ENCODE assay signal across 11 mouse cellular contexts in genomic region chr5:139543214-139543613, GRCm38 (mm10). TPM values are rescaled to one million over a fixed set of nuclear protein-coding genes. Genes with fewer than 3 reads are reported as not detected.
DNase-seq lines count a peak whose midpoint lies in the region; ATAC-seq lines count a peak whose summit lies in the region.
"Had no signal": no experiment of that assay in that cellular context is flagged by ENCODE, and none has a peak within 500 bp of the region (broad histone marks: within the 10 kb centered on the region; RNA-seq: fewer than 3 reads in every experiment).

Gene Uncx (plus strand): TSS chr5:139543494.

- under 1% methylated on average over 15 of the region's 15 CpGs for WGBS in liver, embryonic 11.5 days
- WGBS in embryonic facial prominence, embryonic 15.5 days = 1% methylated on average over 15 of the region's 15 CpGs
- WGBS in limb, embryonic 12.5 days = under 1% methylated on average over 15 of the region's 15 CpGs
- WGBS in stomach, embryonic 15.5 days = under 1% methylated on average over 15 of the region's 15 CpGs

- no peaks in the 10 kb centered on the region for H3K9me3 ChIP-seq in liver, embryonic 11.5 days (ENCODE audit: control insufficient read depth, low read length)
- no peaks in the 10 kb centered on the region for H3K9me3 ChIP-seq in embryonic facial prominence, embryonic 15.5 days (replicated peaks)
- no peaks in the 10 kb centered on the region for H3K9me3 ChIP-seq in limb, embryonic 12.5 days
- H3K9me3 ChIP-seq in stomach, embryonic 15.5 days = no peaks in the 10 kb centered on the region

- no peak within 1 kb of the TSS for H3K27ac ChIP-seq in liver, embryonic 11.5 days (ENCODE audit: low read depth, low read length)
- H3K27ac ChIP-seq in embryonic facial prominence, embryonic 15.5 days (replicated peaks) = no peak within 1 kb of the TSS
- H3K27ac ChIP-seq in limb, embryonic 12.5 days = no peak within 1 kb of the TSS
- H3K27ac ChIP-seq in stomach, embryonic 15.5 days = no peak within 1 kb of the TSS
- H3K27ac ChIP-seq: liver, embryonic 14.5 days had no signal

- H3K27me3 ChIP-seq in liver, embryonic 11.5 days (replicated peaks; ENCODE audit: control insufficient read depth, insufficient read depth, low read length) = peaks cover 100% of the 10 kb centered on the region
- H3K27me3 ChIP-seq in embryonic facial prominence, embryonic 15.5 days = peaks cover 96% of the 10 kb centered on the region
- peaks cover 98% of the 10 kb centered on the region for H3K27me3 ChIP-seq in limb, embryonic 12.5 days
- peaks cover 89% of the 10 kb centered on the region for H3K27me3 ChIP-seq in stomach, embryonic 15.5 days (replicated peaks)

- H3K4me1 ChIP-seq in liver, embryonic 11.5 days (replicated peaks; ENCODE audit: control insufficient read depth, insufficient read depth, low read length) = no peaks in the 10 kb centered on the region
- H3K4me1 ChIP-seq in embryonic facial prominence, embryonic 15.5 days = peaks cover 35% of the 10 kb centered on the region
- peaks cover 16% of the 10 kb centered on the region; the same call in 1 of the 2 replicates for H3K4me1 ChIP-seq in limb, embryonic 12.5 days (replicated peaks)
- H3K4me1 ChIP-seq in stomach, embryonic 15.5 days = peaks cover 12% of the 10 kb centered on the region

- ATAC-seq in liver, embryonic 11.5 days (replicated peaks; ENCODE audit: low FRiP score) = no peak
- ATAC-seq in embryonic facial prominence, embryonic 15.5 days (ENCODE audit: insufficient number of reproducible peaks, low FRiP score, low TSS enrichment, low read depth) = no peak
- no peak for ATAC-seq in limb, embryonic 12.5 days (ENCODE audit: insufficient number of reproducible peaks, insufficient read depth, low FRiP score, low TSS enrichment, low read depth)
- no peak for ATAC-seq in stomach, embryonic 15.5 days (ENCODE audit: insufficient read depth, low FRiP score, low read depth)
- ATAC-seq in frontal cortex, adult (ENCODE audit: low TSS enrichment) = no peak
- ATAC-seq: Patski had no signal

- H3K4me2 ChIP-seq in liver, embryonic 11.5 days = peak within 1 kb of the TSS; percentile 31; the same call in 1 of the 2 replicates
- H3K4me2 ChIP-seq in embryonic facial prominence, embryonic 15.5 days (replicated peaks) = peak within 1 kb of the TSS; percentile 28; the same call in 1 of the 2 replicates
- H3K4me2 ChIP-seq in limb, embryonic 12.5 days = peak within 1 kb of the TSS; percentile 35
- H3K4me2 ChIP-seq in stomach, embryonic 15.5 days = peak within 1 kb of the TSS; percentile 46

- H3K36me3 ChIP-seq in liver, embryonic 11.5 days (ENCODE audit: control insufficient read depth, insufficient read depth, low read length) = no peaks in the 10 kb centered on the region
- no peaks in the 10 kb centered on the region for H3K36me3 ChIP-seq in embryonic facial prominence, embryonic 15.5 days
- H3K36me3 ChIP-seq in limb, embryonic 12.5 days = no peaks in the 10 kb centered on the region
- no peaks in the 10 kb centered on the region for H3K36me3 ChIP-seq in stomach, embryonic 15.5 days

- peak within 1 kb of the TSS; percentile 14 for H3K4me3 ChIP-seq in liver, embryonic 11.5 days (ENCODE audit: low read depth, low read length)
- H3K4me3 ChIP-seq in embryonic facial prominence, embryonic 15.5 days (replicated peaks) = peak within 1 kb of the TSS; percentile 22
- H3K4me3 ChIP-seq in limb, embryonic 12.5 days (replicated peaks) = peak within 1 kb of the TSS; percentile 16
- H3K4me3 ChIP-seq in stomach, embryonic 15.5 days (replicated peaks) = peak within 1 kb of the TSS; percentile 22; the same call in 1 of the 2 replicates
- H3K4me3 ChIP-seq: erythroblast, embryonic 14.5 days had no signal

- no peak within 1 kb of the TSS for H3K9ac ChIP-seq in liver, embryonic 11.5 days (ENCODE audit: low read depth, low read length)
- H3K9ac ChIP-seq in embryonic facial prominence, embryonic 15.5 days = no peak within 1 kb of the TSS
- no peak within 1 kb of the TSS for H3K9ac ChIP-seq in limb, embryonic 12.5 days (replicated peaks)
- no peak within 1 kb of the TSS for H3K9ac ChIP-seq in stomach, embryonic 15.5 days
- H3K9ac ChIP-seq: liver, embryonic 14.5 days had no signal

- DNase-seq in liver, embryonic 11.5 days (ENCODE audit: low spot score) = no peak
- no peak for DNase-seq in liver
- DNase-seq in urinary bladder, postnatal 4 days (ENCODE audit: low spot score in 2 of 2) = no peak
- no peak for DNase-seq in left cerebral cortex, adult 8-10 months (ENCODE audit: low spot score in 2 of 2)

RNA-seq across cellular contexts. Expression of gene Uncx, which starts in this region (rescaled TPM):
- polyA plus RNA-seq in liver, embryonic 11.5 days (2014; fragmentation: Nextera tagmentation; extraction: Ambion mirVana) = not detected in 2 replicates
- polyA plus RNA-seq in embryonic facial prominence, embryonic 15.5 days (2015; fragmentation: Nextera tagmentation; extraction: Ambion mirVana) = 4.6 and 9.8 TPM in 2 replicates
- polyA plus RNA-seq in limb, embryonic 12.5 days (2016; fragmentation: Nextera tagmentation; extraction: Ambion mirVana) = 0.11 and 0.23 TPM in 2 replicates
- polyA plus RNA-seq in stomach, embryonic 15.5 days (2015; fragmentation: Nextera tagmentation; extraction: Ambion mirVana) = 0.08 TPM in 1 of 2 replicates, not detected in the other
- total RNA-seq in left cerebral cortex, adult 8-10 months (2022) = under 1 TPM in 3 of 4 experiments, not detected in 1; 0.14 to 0.74 (median 0.14) TPM
- polyA plus RNA-seq: erythroblast, embryonic 14.5 days; liver, embryonic 14.5 days; Patski had no signal
